Mouse (Mus musculus) c-Kit-positive CD71-positive TER-119-positive erythroid progenitor cells, embryonic 14.5 days (primary cell): ENCODE data around the gene Mrap2.
"Not testable (repeated sequence)": the region's sequence is repeated elsewhere in the genome, so short reads cannot be mapped to it uniquely, and the experiment has no call there.

Source experiments
- DNase-seq: peaks from one replicate; pipeline ENCODE4 v3.0.0-alpha.2; 2013; ENCODE audit warnings: low spot score

Gene Mrap2

GRCm38 (mm10) chr9:87144106-87144505, at the start of gene Mrap2:
Gene Mrap2, plus strand, starts transcription at chr9:87144306.
- DNase-seq = no peak

GRCm38 (mm10) chr9:87097989-87098388, 46.1 kb upstream of the Mrap2 start:
- no peak for DNase-seq

GRCm38 (mm10) chr9:87115019-87115418, 29.1 kb upstream of the Mrap2 start:
- DNase-seq = no peak

- no peak for DNase-seq
Observed at GRCm38 (mm10) chr9:87115456-87115931, 28.6 kb upstream of the Mrap2 start.

- no peak for DNase-seq
Observed at GRCm38 (mm10) chr9:87115978-87116377, 28.1 kb upstream of the Mrap2 start.

- no peak for DNase-seq
Observed at GRCm38 (mm10) chr9:87118996-87119395, 25.1 kb upstream of the Mrap2 start.

- no peak for DNase-seq
Observed at GRCm38 (mm10) chr9:87121956-87122493, 22.1 kb upstream of the Mrap2 start.

- not testable (repeated sequence) for DNase-seq
Observed at GRCm38 (mm10) chr9:87127046-87127445, 17.1 kb upstream of the Mrap2 start.

- DNase-seq = no peak
Observed at GRCm38 (mm10) chr9:87135765-87136558, 8.1 kb upstream of the Mrap2 start.

GRCm38 (mm10) chr9:87143076-87143475, 1.0 kb upstream of the Mrap2 start:
- no peak for DNase-seq

GRCm38 (mm10) chr9:87144532-87144931, 426 bp downstream of the Mrap2 start:
- no peak for DNase-seq

- DNase-seq = no peak
Observed at GRCm38 (mm10) chr9:87145180-87145579, 1.1 kb downstream of the Mrap2 start.

GRCm38 (mm10) chr9:87145671-87146070, 1.6 kb downstream of the Mrap2 start:
- DNase-seq = no peak

- DNase-seq = no peak
Observed at GRCm38 (mm10) chr9:87146400-87146799, 2.3 kb downstream of the Mrap2 start.

- no peak for DNase-seq
Observed at GRCm38 (mm10) chr9:87147927-87148326, 3.8 kb downstream of the Mrap2 start.

- no peak for DNase-seq
Observed at GRCm38 (mm10) chr9:87152641-87153325, 8.7 kb downstream of the Mrap2 start.

- no peak for DNase-seq
Observed at GRCm38 (mm10) chr9:87162559-87162958, 18.5 kb downstream of the Mrap2 start.

- no peak for DNase-seq
Observed at GRCm38 (mm10) chr9:87167001-87167830, 23.1 kb downstream of the Mrap2 start.

- no peak for DNase-seq
Observed at GRCm38 (mm10) chr9:87168051-87168450, 23.9 kb downstream of the Mrap2 start.

- DNase-seq = no peak
Observed at GRCm38 (mm10) chr9:87169144-87169543, 25.0 kb downstream of the Mrap2 start.

GRCm38 (mm10) chr9:87170891-87171290, 26.8 kb downstream of the Mrap2 start:
- no peak for DNase-seq

- DNase-seq = no peak
Observed at GRCm38 (mm10) chr9:87171517-87171916, 27.4 kb downstream of the Mrap2 start.
